Mouse (Mus musculus) liver, embryonic 14.5 days (tissue): ENCODE data around the gene Olfr1451. TPM values are rescaled to one million over a fixed set of nuclear protein-coding genes. Genes with fewer than 3 reads are reported as not detected.
"Not testable (repeated sequence)": the region's sequence is repeated elsewhere in the genome, so short reads cannot be mapped to it uniquely, and the experiment has no call there.

Experiments
- ATAC-seq: fragments of 200-750 bp; cut with Nextera tagmentation; 2 replicates; pipeline ENCODE4 v1.8.0; 2017; ENCODE audit warnings: moderate number of reproducible peaks, mild to moderate bottlenecking, moderate library complexity; ENCODE audit not compliant: insufficient read depth
- DNase-seq, 3 experiments: peaks; one replicate each; pipeline ENCODE4 v3.0.0-alpha.2; 2012 to 2013; ENCODE audit warnings: low read depth in 3 of 3, low spot score in 3 of 3
- H3K27ac ChIP-seq: fragments of 300-500 bp; sonication (generic); 2 replicates; pipeline ENCODE4 v1.5.1; 2014; ENCODE audit warnings: moderate library complexity, mild to moderate bottlenecking, control low read depth, inconsistent platforms
- H3K27me3 ChIP-seq: fragments of 300-500 bp; sonication (generic); 2 replicates; pipeline ENCODE4 v1.6.1; 2014; ENCODE audit warnings: mild to moderate bottlenecking, low read length, moderate library complexity; ENCODE audit not compliant: control insufficient read depth, insufficient read depth
- H3K36me3 ChIP-seq: fragments of 300-500 bp; sonication (generic); replicated peaks from 2 replicates; pipeline ENCODE4 v1.6.1; 2014; ENCODE audit warnings: low read depth; ENCODE audit not compliant: control insufficient read depth, insufficient read depth
- H3K4me1 ChIP-seq, 2 experiments: fragments of 200-500 bp in 1 of 2; fragments of 300-500 bp in 1 of 2; sonication (generic) in 1 of 2; replicated peaks; 2 replicates each; pipeline ENCODE4 v1.6.1; 2012 to 2014; ENCODE audit warnings: antibody characterized with exemption in 1 of 2, inconsistent platforms in 1 of 2, low read length in 1 of 2; ENCODE audit not compliant: control insufficient read depth in 2 of 2, insufficient read depth in 2 of 2
- H3K4me2 ChIP-seq: fragments of 300-500 bp; sonication (generic); 2 replicates; pipeline ENCODE4 v1.6.1; 2014; ENCODE audit warnings: low read depth, mild to moderate bottlenecking, control low read depth, moderate library complexity
- H3K4me3 ChIP-seq, 2 experiments: fragments of 200-500 bp in 1 of 2; fragments of 300-500 bp in 1 of 2; sonication (generic) in 1 of 2; 2 replicates each; pipeline ENCODE4 v1.5.1; 2012 to 2014; ENCODE audit warnings: low read depth in 2 of 2, low read length in 2 of 2, mild to moderate bottlenecking in 2 of 2, control low read depth in 1 of 2, inconsistent platforms in 1 of 2, moderate library complexity in 1 of 2; ENCODE audit not compliant: insufficient read depth in 1 of 2
- H3K9ac ChIP-seq: fragments of 300-500 bp; sonication (generic); replicated peaks from 2 replicates; pipeline ENCODE4 v1.6.1; 2014; ENCODE audit warnings: mild to moderate bottlenecking, control low read depth, moderate library complexity
- H3K9me3 ChIP-seq: fragments of 300-500 bp; sonication (generic); 2 replicates; pipeline ENCODE4 v1.6.1; 2016; ENCODE audit warnings: low read length, mixed read lengths; ENCODE audit not compliant: control insufficient read depth
- CTCF ChIP-seq: IDR thresholded peaks from 2 replicates; pipeline ENCODE4 v1.5.1; 2016; ENCODE audit warnings: antibody characterized with exemption, low read depth, control low read depth
- EP300 ChIP-seq: IDR thresholded peaks from 2 replicates; pipeline ENCODE4 v1.6.1; 2016; ENCODE audit warnings: antibody characterized with exemption, low read depth
- whole genome bisulfite sequencing: fragments of 180-500 bp; shearing (Covaris S2); extraction: QIAGEN DNeasy Blood & Tissue Kit; methylation state at CpG from one replicate; pipeline ENCODE4 v1.1.7; 2014; ENCODE audit not compliant: insufficient replicate concordance; 5-methylcytosine and 5-hydroxymethylcytosine counted together
- polyA plus RNA-seq, 2 experiments: library from polyadenylated mRNA; depleted of rRNA in 1 of 2; stranded (reverse) in 1 of 2; unstranded in 1 of 2; fragments of >200 nt; fragmentation: Nextera tagmentation in 1 of 2; extraction: Ambion mirVana in 1 of 2; gene quantifications; 2 replicates each; pipeline versions ENCODE4 v1.2.1 to v1.2.3; 2012 to 2014

The Olfr1451 gene
- polyA plus RNA-seq (2012; rRNA removed) (not detected in 2 replicates), polyA plus RNA-seq (2014; fragmentation: Nextera tagmentation; extraction: Ambion mirVana) (not detected in 2 replicates)

DNA sequence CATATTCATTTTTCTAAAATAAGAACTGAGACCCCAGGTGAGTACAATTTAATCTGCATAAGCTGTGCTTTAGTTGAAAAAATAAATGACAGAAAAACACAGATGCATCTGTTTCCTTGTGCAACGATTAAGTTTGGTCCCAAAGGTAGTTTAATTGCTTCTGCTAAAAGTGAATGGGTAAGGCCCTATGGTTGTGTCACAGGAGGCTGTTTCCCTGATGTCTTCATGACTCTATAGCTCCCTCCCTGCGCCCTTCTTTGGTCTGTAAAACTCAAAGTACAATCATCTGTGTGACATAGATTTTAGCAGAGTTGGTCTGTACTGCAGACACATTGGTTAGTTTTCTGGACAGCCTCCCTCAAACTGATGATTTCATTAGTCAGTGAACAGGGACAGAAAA, at the start of gene Olfr1451:
Olfr1451 (plus strand) TSS at position 301 of the 400 bp plus-strand sequence.
- H3K9me3 ChIP-seq, result no peaks in the 10 kb centered on the region
- no peak within 1 kb of the TSS for H3K9ac ChIP-seq
- H3K4me3 ChIP-seq, result no peak within 1 kb of the TSS
- H3K4me2 ChIP-seq, result no peak within 1 kb of the TSS
- DNase-seq (no peak), ATAC-seq (no peak)
- H3K27ac ChIP-seq, result no peak within 1 kb of the TSS
- TF ChIP-seq EP300 (no peak), CTCF (no peak)
- no peaks in the 10 kb centered on the region for H3K4me1 ChIP-seq
- H3K36me3 ChIP-seq, result no peaks in the 10 kb centered on the region
- no peaks in the 10 kb centered on the region for H3K27me3 ChIP-seq
- WGBS, result 43% methylated on average over 2 of the region's 2 CpGs

- DNase-seq, result no peak
- Histone ChIP-seq H3K4me1 (no peaks in the 10 kb centered on the region), H3K4me2 (no peak within 1 kb of the TSS), H3K27me3 (no peaks in the 10 kb centered on the region), H3K36me3 (no peaks in the 10 kb centered on the region), H3K9me3 (no peaks in the 10 kb centered on the region), H3K27ac (no peak within 1 kb of the TSS), H3K9ac (no peak within 1 kb of the TSS), H3K4me3 (no peak within 1 kb of the TSS)
- TF ChIP-seq CTCF (no peak), EP300 (no peak)
- no peak for ATAC-seq
- 64% methylated on average over 1 of the region's 1 CpGs for WGBS
Measured at GRCm38 (mm10) chr19:12949958-12950357, 44.9 kb upstream of the Olfr1451 start, which contains the start of gene Olfr1450. Olfr1450 (plus strand) TSS chr19:12950258.

GRCm38 (mm10) chr19:12970082-12970481, 24.7 kb upstream of the Olfr1451 start:
- not testable (repeated sequence) for H3K4me3 ChIP-seq, ATAC-seq, H3K4me1 ChIP-seq, H3K4me2 ChIP-seq, H3K27ac ChIP-seq, H3K27me3 ChIP-seq, H3K9me3 ChIP-seq, H3K9ac ChIP-seq, H3K36me3 ChIP-seq, DNase-seq
- WGBS, result 63% methylated on average over 5 of the region's 5 CpGs

- H3K9me3 ChIP-seq, H3K4me2 ChIP-seq, H3K9ac ChIP-seq, DNase-seq, H3K4me1 ChIP-seq, H3K27ac ChIP-seq, H3K4me3 ChIP-seq, H3K36me3 ChIP-seq, H3K27me3 ChIP-seq, ATAC-seq: not testable (repeated sequence)
- WGBS, result 71% methylated on average over 4 of the region's 4 CpGs
Measured at GRCm38 (mm10) chr19:12992316-12992715, 2.5 kb upstream of the Olfr1451 start.

DNA sequence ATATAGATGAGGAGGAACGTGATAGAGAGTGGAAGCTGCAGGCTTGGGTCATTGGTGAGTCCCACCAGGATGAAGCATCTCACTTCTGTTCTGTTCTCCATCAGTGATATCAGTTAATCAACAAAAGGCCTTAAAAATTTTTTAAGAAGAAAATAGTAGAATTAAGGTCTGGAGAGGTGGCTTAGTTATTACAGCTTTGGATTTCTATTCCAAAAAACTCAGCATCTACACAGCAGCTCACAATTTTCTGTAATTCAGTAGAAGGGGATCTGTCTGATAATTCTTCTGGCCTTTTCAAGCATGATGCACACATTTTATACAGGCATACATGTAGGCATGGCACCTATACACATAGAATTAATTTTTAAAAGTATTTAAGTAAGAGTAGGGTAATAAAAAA, 33.4 kb downstream of the Olfr1451 start, which contains the start of gene Olfr1453:
Olfr1453 (minus strand) TSS at position 101 of the 400 bp plus-strand sequence.
- no peak within 1 kb of the TSS for H3K27ac ChIP-seq

More for the DNA sequence above, 33.4 kb downstream of the Olfr1451 start, which contains the start of gene Olfr1453:
- no peaks in the 10 kb centered on the region for H3K9me3 ChIP-seq
- ATAC-seq, result no peak
- no peaks in the 10 kb centered on the region for H3K27me3 ChIP-seq
- H3K4me3 ChIP-seq, result no peak within 1 kb of the TSS
- WGBS, result 27% methylated on average over 1 of the region's 1 CpGs
- H3K9ac ChIP-seq, result no peak within 1 kb of the TSS
- no peaks in the 10 kb centered on the region for H3K36me3 ChIP-seq
- H3K4me2 ChIP-seq, result no peak within 1 kb of the TSS
- TF ChIP-seq CTCF, result no peak
- no peak for TF ChIP-seq EP300
- DNase-seq, result no peak
- H3K4me1 ChIP-seq, result no peaks in the 10 kb centered on the region

Other genes with a start within 250 kb of the Olfr1451 start
- gene Cntf, start 229.4 kb upstream of the Olfr1451 start, polyA plus RNA-seq (2012; rRNA removed), result 0.94 and 1.8 TPM in 2 replicates
- 0.35 and 0.72 TPM in 2 replicates for gene Cntf, start 229.4 kb upstream of the Olfr1451 start, polyA plus RNA-seq (2014; fragmentation: Nextera tagmentation; extraction: Ambion mirVana)
- gene Zfp91, start 198.9 kb upstream of the Olfr1451 start, polyA plus RNA-seq (2012; rRNA removed), result 9.7 and 13.5 TPM in 2 replicates
- 4.8 and 5.2 TPM in 2 replicates for gene Zfp91, start 198.9 kb upstream of the Olfr1451 start, polyA plus RNA-seq (2014; fragmentation: Nextera tagmentation; extraction: Ambion mirVana)
- 1.3 and 1.5 TPM in 2 replicates for gene Lpxn, start 198.8 kb upstream of the Olfr1451 start, polyA plus RNA-seq (2012; rRNA removed)
- gene Lpxn, start 198.8 kb upstream of the Olfr1451 start, polyA plus RNA-seq (2014; fragmentation: Nextera tagmentation; extraction: Ambion mirVana), result 2.2 and 2.7 TPM in 2 replicates
- not detected in 2 replicates for gene Gm5244, start 148.3 kb upstream of the Olfr1451 start, polyA plus RNA-seq (2012; rRNA removed)
- gene Gm5244, start 148.3 kb upstream of the Olfr1451 start, polyA plus RNA-seq (2014; fragmentation: Nextera tagmentation; extraction: Ambion mirVana), result not detected in 2 replicates
- gene Olfr1444, start 137.7 kb upstream of the Olfr1451 start, polyA plus RNA-seq (2012; rRNA removed), result not detected in 2 replicates
- not detected in 2 replicates for gene Olfr1444, start 137.7 kb upstream of the Olfr1451 start, polyA plus RNA-seq (2014; fragmentation: Nextera tagmentation; extraction: Ambion mirVana)
- not detected in 2 replicates for gene Olfr1445, start 111.2 kb upstream of the Olfr1451 start, polyA plus RNA-seq (2012; rRNA removed)
- not detected in 2 replicates for gene Olfr1445, start 111.2 kb upstream of the Olfr1451 start, polyA plus RNA-seq (2014; fragmentation: Nextera tagmentation; extraction: Ambion mirVana)
- not detected in 2 replicates for gene Olfr1446, start 101.5 kb upstream of the Olfr1451 start, polyA plus RNA-seq (2012; rRNA removed)
- not detected in 2 replicates for gene Olfr1446, start 101.5 kb upstream of the Olfr1451 start, polyA plus RNA-seq (2014; fragmentation: Nextera tagmentation; extraction: Ambion mirVana)
- gene Olfr1447, start 91.3 kb upstream of the Olfr1451 start, polyA plus RNA-seq (2012; rRNA removed), result not detected in 2 replicates
- gene Olfr1447, start 91.3 kb upstream of the Olfr1451 start, polyA plus RNA-seq (2014; fragmentation: Nextera tagmentation; extraction: Ambion mirVana), result not detected in 2 replicates
- not detected in 2 replicates for gene Olfr1448, start 70.6 kb upstream of the Olfr1451 start, polyA plus RNA-seq (2012; rRNA removed)
- gene Olfr1448, start 70.6 kb upstream of the Olfr1451 start, polyA plus RNA-seq (2014; fragmentation: Nextera tagmentation; extraction: Ambion mirVana), result not detected in 2 replicates
- not detected in 2 replicates for gene Olfr1449, start 64.2 kb upstream of the Olfr1451 start, polyA plus RNA-seq (2012; rRNA removed)
- gene Olfr1449, start 64.2 kb upstream of the Olfr1451 start, polyA plus RNA-seq (2014; fragmentation: Nextera tagmentation; extraction: Ambion mirVana), result not detected in 2 replicates
- gene Olfr1450, start 44.8 kb upstream of the Olfr1451 start, polyA plus RNA-seq (2012; rRNA removed), result not detected in 2 replicates
- not detected in 2 replicates for gene Olfr1450, start 44.8 kb upstream of the Olfr1451 start, polyA plus RNA-seq (2014; fragmentation: Nextera tagmentation; extraction: Ambion mirVana)
- gene Olfr1453, start 33.3 kb downstream of the Olfr1451 start, polyA plus RNA-seq (2012; rRNA removed), result not detected in 2 replicates
- not detected in 2 replicates for gene Olfr1453, start 33.3 kb downstream of the Olfr1451 start, polyA plus RNA-seq (2014; fragmentation: Nextera tagmentation; extraction: Ambion mirVana)
- not detected in 2 replicates for gene Olfr1454, start 65.6 kb downstream of the Olfr1451 start, polyA plus RNA-seq (2012; rRNA removed)
- not detected in 2 replicates for gene Olfr1454, start 65.6 kb downstream of the Olfr1451 start, polyA plus RNA-seq (2014; fragmentation: Nextera tagmentation; extraction: Ambion mirVana)
- gene Olfr1457, start 102.9 kb downstream of the Olfr1451 start, polyA plus RNA-seq (2012; rRNA removed), result not detected in 2 replicates
- not detected in 2 replicates for gene Olfr1457, start 102.9 kb downstream of the Olfr1451 start, polyA plus RNA-seq (2014; fragmentation: Nextera tagmentation; extraction: Ambion mirVana)
- gene Olfr1458, start 111.8 kb downstream of the Olfr1451 start, polyA plus RNA-seq (2012; rRNA removed), result not detected in 2 replicates
- not detected in 2 replicates for gene Olfr1458, start 111.8 kb downstream of the Olfr1451 start, polyA plus RNA-seq (2014; fragmentation: Nextera tagmentation; extraction: Ambion mirVana)
- not detected in 2 replicates for gene Olfr1459, start 154.5 kb downstream of the Olfr1451 start, polyA plus RNA-seq (2012; rRNA removed)
- not detected in 2 replicates for gene Olfr1459, start 154.5 kb downstream of the Olfr1451 start, polyA plus RNA-seq (2014; fragmentation: Nextera tagmentation; extraction: Ambion mirVana)
- not detected in 2 replicates for gene Olfr1461, start 168.0 kb downstream of the Olfr1451 start, polyA plus RNA-seq (2012; rRNA removed)
- not detected in 2 replicates for gene Olfr1461, start 168.0 kb downstream of the Olfr1451 start, polyA plus RNA-seq (2014; fragmentation: Nextera tagmentation; extraction: Ambion mirVana)
- not detected in 2 replicates for gene Olfr1462, start 190.7 kb downstream of the Olfr1451 start, polyA plus RNA-seq (2012; rRNA removed)
- not detected in 2 replicates for gene Olfr1462, start 190.7 kb downstream of the Olfr1451 start, polyA plus RNA-seq (2014; fragmentation: Nextera tagmentation; extraction: Ambion mirVana)
- not detected in 2 replicates for gene Olfr1463, start 236.3 kb downstream of the Olfr1451 start, polyA plus RNA-seq (2012; rRNA removed)
- gene Olfr1463, start 236.3 kb downstream of the Olfr1451 start, polyA plus RNA-seq (2014; fragmentation: Nextera tagmentation; extraction: Ambion mirVana), result not detected in 2 replicates